Mouse (Mus musculus): Measurements from ENCODE around the gene Ergic1.

DNA sequence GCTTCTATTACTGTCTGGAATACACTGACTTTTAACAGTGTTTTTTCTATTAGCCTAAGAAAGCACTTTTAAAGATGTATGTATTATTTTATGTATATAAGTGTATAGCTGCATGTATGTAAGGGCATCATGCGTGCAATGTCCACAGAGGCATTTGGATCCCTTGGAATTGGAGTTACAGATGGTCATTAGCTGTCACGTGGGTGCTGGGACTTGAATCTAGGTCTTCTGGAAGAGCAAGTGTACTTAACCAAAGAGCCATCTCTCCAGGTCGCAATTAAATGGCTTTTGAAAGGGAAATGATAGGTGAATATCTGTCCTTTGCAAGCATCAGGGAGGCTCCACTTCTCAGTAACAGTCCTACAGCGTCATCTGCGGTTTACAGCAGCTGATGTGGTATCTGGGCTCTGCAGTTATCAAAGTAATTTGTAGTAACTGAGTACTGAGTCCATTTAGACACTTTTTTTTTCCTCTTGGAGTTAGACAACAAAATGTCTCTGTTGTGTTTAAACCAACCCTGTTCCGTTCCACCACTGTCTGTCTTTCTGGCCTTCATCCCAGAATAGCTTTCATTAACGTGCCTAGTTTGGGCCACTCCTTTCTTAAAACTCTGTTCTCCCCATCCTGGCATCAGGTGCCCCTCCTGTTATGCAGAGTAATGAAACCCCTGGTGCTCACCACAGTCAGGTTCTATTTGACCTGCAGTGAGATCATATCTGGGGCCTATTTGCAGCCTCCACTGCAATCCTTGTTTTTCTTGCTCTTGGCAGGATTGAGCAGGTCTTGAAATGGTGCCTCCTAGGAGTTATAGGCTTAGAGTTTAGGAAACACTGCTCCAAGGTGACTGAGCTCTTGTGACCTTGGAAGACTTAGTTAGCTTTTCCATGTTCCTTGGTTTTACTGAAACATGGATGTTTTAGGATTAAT is 116.7 kb downstream of the Ergic1 start:
- TF ChIP-seq POLR2A (IDR thresholded peaks at IDR 0.05; ENCODE audit: borderline replicate concordance, extremely low read depth, insufficient read depth, insufficient read length, poor library complexity, severe bottlenecking): no peak
- no peak for TF ChIP-seq CTCF (IDR thresholded peaks at IDR 0.05; ENCODE audit: borderline replicate concordance, extremely low read depth, insufficient read depth, insufficient read length)

All from brain, embryonic 14.5 days (tissue).